Mouse (Mus musculus) megakaryocyte, embryonic 14.5 days (primary cell): ENCODE data around the gene Dpp4. TPM values are rescaled to one million over a fixed set of nuclear protein-coding genes. Genes with fewer than 3 reads are reported as not detected.

Experiments
- H3K27me3 ChIP-seq: replicated peaks from 2 replicates; pipeline ENCODE3; 2012; ENCODE audit warnings: inconsistent platforms
- H3K36me3 ChIP-seq: replicated peaks from 2 replicates; pipeline ENCODE3; 2012; ENCODE audit warnings: low read length, inconsistent platforms, mixed read lengths
- H3K4me1 ChIP-seq: 2 replicates; pipeline ENCODE4 v1.6.1; 2012; ENCODE audit warnings: inconsistent platforms
- H3K4me3 ChIP-seq: replicated peaks from 2 replicates; pipeline ENCODE3; 2012; ENCODE audit warnings: moderate library complexity, mild to moderate bottlenecking, inconsistent platforms
- H3K9me3 ChIP-seq: 2 replicates; pipeline ENCODE4 v1.6.1; 2012; ENCODE audit warnings: inconsistent platforms
- FLI1 ChIP-seq: IDR thresholded peaks from 2 replicates; pipeline ENCODE4 v1.6.1; 2012; ENCODE audit warnings: low read length, inconsistent platforms, mixed read lengths
- GATA1 ChIP-seq: IDR thresholded peaks from 3 replicates; pipeline ENCODE4 v1.6.1; 2012; ENCODE audit warnings: mixed read lengths, low read length, inconsistent platforms, borderline replicate concordance
- polyA plus RNA-seq: library from polyadenylated mRNA; stranded (reverse); fragments of >175 nt; gene quantifications from 2 replicates; pipeline ENCODE4 v1.2.3, GENCODE M21; 2012; ENCODE audit warnings: low replicate concordance; ENCODE audit not compliant: insufficient read depth

Gene Dpp4
- not detected in 2 replicates for polyA plus RNA-seq

DNA sequence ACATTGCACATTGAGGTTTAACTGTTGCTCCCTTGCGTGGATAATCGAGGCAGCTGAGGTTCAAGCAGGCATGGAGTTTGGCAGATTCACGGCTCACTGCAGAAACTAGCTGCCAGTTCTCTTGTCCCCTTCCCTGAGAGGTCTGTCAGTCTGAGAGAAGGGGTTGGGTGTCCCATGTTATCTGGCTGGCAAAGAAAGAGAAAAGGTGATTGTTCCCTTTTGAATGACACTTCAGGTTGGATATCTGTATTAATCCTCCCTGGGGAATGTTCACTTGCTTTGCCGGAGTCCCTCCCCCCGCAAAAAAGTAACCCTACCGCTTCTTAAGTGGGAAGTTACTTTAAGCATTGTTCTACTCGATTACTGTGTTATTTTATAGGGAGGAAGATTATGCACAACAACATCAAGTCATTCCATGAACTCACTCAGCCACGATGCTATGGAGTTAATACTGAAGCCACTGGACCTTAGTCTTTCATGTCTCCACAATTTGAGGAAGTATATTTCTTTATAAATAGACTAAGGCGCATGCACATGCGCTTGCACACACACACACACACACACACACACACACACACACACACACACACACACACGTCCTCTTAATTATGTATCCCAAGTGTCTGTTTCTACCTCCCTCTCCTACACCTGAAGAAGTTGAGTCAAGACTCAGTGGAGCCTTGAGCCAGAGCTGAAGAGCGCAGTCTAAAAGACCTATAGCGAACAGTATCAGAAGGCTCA, at the start of gene Dpp4:
TSS of gene Dpp4 (minus strand) at position 151 of the 741 bp plus-strand sequence.
- Histone ChIP-seq H3K9me3 (peaks cover 4% of the 10 kb centered on the region; the same call in 1 of the 2 replicates), H3K4me1 (peaks cover 15% of the 10 kb centered on the region), H3K36me3 (no peaks in the 10 kb centered on the region), H3K4me3 (peak within 1 kb of the TSS; percentile 85), H3K27me3 (peaks cover 10% of the 10 kb centered on the region)
- no peak for TF ChIP-seq GATA1
- no peak for TF ChIP-seq FLI1

DNA sequence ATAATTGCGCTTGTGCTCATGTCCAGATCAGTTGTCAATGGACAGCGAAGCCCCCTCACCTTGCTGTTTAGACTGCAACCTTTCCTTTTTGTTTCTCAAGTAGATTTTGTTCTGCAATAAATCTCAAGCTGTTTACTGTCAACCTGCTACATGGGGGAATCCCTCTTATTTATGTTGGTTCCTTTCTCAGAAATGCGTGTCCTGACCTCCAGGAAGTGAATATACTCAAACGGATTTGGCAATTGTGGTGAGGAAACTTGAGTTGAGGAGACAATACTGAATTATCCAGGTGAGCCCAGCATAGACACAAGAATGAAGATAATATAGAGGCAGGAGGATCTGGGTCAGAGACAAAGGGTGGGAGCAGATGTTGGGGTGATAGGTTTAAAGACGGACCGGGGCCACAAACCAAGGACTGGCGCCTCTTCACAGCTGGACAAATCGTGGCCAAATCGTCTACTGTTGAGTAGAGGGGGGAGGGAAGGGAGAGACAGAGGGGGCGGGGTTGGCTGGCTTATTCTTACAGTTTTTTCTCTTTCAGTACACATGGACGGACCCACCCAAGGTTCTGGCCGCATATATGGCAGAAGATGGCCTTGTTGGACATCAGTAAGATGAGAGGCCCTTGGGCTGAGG, 48.9 kb upstream of the Dpp4 start:
- 0 out of 2 replicates have a peak, but pooled peaks cover 3% of the 10 kb centered on the region for H3K9me3 ChIP-seq
- H3K36me3 ChIP-seq, result no peaks in the 10 kb centered on the region
- H3K27me3 ChIP-seq, result peaks cover 7% of the 10 kb centered on the region
- TF ChIP-seq FLI1 (no peak), GATA1 (no peak)
- peaks cover 15% of the 10 kb centered on the region for H3K4me1 ChIP-seq
- no peak overlapping the region for H3K4me3 ChIP-seq

GRCm38 (mm10) chr2:62460231-62460710, 48.2 kb upstream of the Dpp4 start:
- TF ChIP-seq FLI1 (no peak), GATA1 (no peak)
- Histone ChIP-seq H3K9me3 (0 out of 2 replicates have a peak, but pooled peaks cover 3% of the 10 kb centered on the region), H3K4me3 (peak overlapping the region; percentile 46), H3K27me3 (peaks cover 5% of the 10 kb centered on the region), H3K36me3 (no peaks in the 10 kb centered on the region), H3K4me1 (peaks cover 15% of the 10 kb centered on the region)

GRCm38 (mm10) chr2:62459241-62460174, 47.5 kb upstream of the Dpp4 start:
- Histone ChIP-seq H3K36me3 (no peaks in the 10 kb centered on the region), H3K27me3 (peaks cover 5% of the 10 kb centered on the region), H3K4me3 (no peak overlapping the region), H3K9me3 (0 out of 2 replicates have a peak, but pooled peaks cover 3% of the 10 kb centered on the region), H3K4me1 (peaks cover 15% of the 10 kb centered on the region)
- TF ChIP-seq GATA1 (no peak), FLI1 (no peak)

DNA sequence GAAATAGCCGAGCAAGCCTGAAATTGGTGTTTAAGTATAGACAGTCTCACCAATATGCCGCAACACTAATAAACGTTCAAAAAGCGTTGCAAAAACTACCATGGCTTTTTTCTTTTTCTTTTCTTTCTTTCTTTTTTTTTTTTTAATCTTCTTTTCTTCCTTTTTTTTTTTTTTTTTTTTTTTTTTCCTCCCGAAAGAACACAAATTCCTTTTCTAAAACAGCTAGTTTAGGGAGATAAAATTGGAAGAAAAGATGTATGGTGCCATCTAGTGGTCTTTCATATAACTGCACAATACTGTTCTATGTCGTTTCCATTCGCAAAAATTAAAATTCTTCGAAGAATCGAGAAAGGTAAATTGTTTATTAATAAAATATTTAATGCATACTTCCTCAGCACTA, 46.0 kb upstream of the Dpp4 start:
- H3K36me3 ChIP-seq, result no peaks in the 10 kb centered on the region
- no peak for TF ChIP-seq GATA1
- no peak for TF ChIP-seq FLI1
- H3K9me3 ChIP-seq, result 0 out of 2 replicates have a peak, but pooled peaks cover 3% of the 10 kb centered on the region
- peaks cover 15% of the 10 kb centered on the region for H3K4me1 ChIP-seq
- peaks cover 5% of the 10 kb centered on the region for H3K27me3 ChIP-seq
- no peak overlapping the region for H3K4me3 ChIP-seq

GRCm38 (mm10) chr2:62454991-62455390, 43.0 kb upstream of the Dpp4 start:
- TF ChIP-seq GATA1 (no peak), FLI1 (no peak)
- H3K9me3 ChIP-seq, result no peaks in the 10 kb centered on the region
- peaks cover 5% of the 10 kb centered on the region for H3K27me3 ChIP-seq
- peaks cover 3% of the 10 kb centered on the region for H3K4me1 ChIP-seq
- no peak overlapping the region for H3K4me3 ChIP-seq
- no peaks in the 10 kb centered on the region for H3K36me3 ChIP-seq

- H3K4me1 ChIP-seq, result no peaks in the 10 kb centered on the region
- H3K9me3 ChIP-seq, result no peaks in the 10 kb centered on the region
- H3K27me3 ChIP-seq, result peaks cover 4% of the 10 kb centered on the region
- no peak overlapping the region for H3K4me3 ChIP-seq
- H3K36me3 ChIP-seq, result no peaks in the 10 kb centered on the region
- TF ChIP-seq FLI1 (no peak), GATA1 (no peak)
These were observed 42.0 kb upstream of the Dpp4 start for GRCm38 (mm10) chr2:62454033-62454432.

- no peaks in the 10 kb centered on the region for H3K36me3 ChIP-seq
- H3K9me3 ChIP-seq, result no peaks in the 10 kb centered on the region
- H3K4me3 ChIP-seq, result no peak overlapping the region
- peaks cover 3% of the 10 kb centered on the region; the same call in 1 of the 2 replicates for H3K4me1 ChIP-seq
- no peak for TF ChIP-seq GATA1
- no peak for TF ChIP-seq FLI1
- H3K27me3 ChIP-seq, result no peaks in the 10 kb centered on the region
These were observed 38.3 kb upstream of the Dpp4 start for GRCm38 (mm10) chr2:62450364-62450763.

GRCm38 (mm10) chr2:62449692-62450346, 37.8 kb upstream of the Dpp4 start:
- H3K9me3 ChIP-seq, result no peaks in the 10 kb centered on the region
- H3K36me3 ChIP-seq, result no peaks in the 10 kb centered on the region
- H3K4me3 ChIP-seq, result no peak overlapping the region
- no peaks in the 10 kb centered on the region for H3K27me3 ChIP-seq
- TF ChIP-seq GATA1 (no peak), FLI1 (no peak)
- H3K4me1 ChIP-seq, result peaks cover 4% of the 10 kb centered on the region; the same call in 1 of the 2 replicates
